Comparison of ENCODE assay signal across 23 mouse cellular contexts in genomic region chr5:118067984-118068494, GRCm38 (mm10). TPM values are rescaled to one million over a fixed set of nuclear protein-coding genes. Genes with fewer than 3 reads are reported as not detected.
DNase-seq lines count a peak whose midpoint lies in the region; ATAC-seq and TF ChIP-seq lines count a peak whose summit lies in the region.
"Had no signal": no experiment of that assay in that cellular context is flagged by ENCODE, and none has a peak within 500 bp of the region (broad histone marks: within the 10 kb centered on the region; RNA-seq: fewer than 3 reads in every experiment).

No protein-coding gene starts in this region.

- H3K27me3 ChIP-seq in cerebellum, adult 2 months (ENCODE audit: control insufficient read depth, insufficient read depth, low read length) = no peaks in the 10 kb centered on the region
- H3K27me3 ChIP-seq in heart, embryonic 12.5 days (replicated peaks) = no peaks in the 10 kb centered on the region
- no peaks in the 10 kb centered on the region for H3K27me3 ChIP-seq in megakaryocyte, embryonic 14.5 days (replicated peaks)
- H3K27me3 ChIP-seq: limb, embryonic 12.5 days; liver, embryonic 12.5 days had no signal

- no peak for TF ChIP-seq POLR2A in cerebellum, adult 2 months (IDR thresholded peaks at IDR 0.05; ENCODE audit: borderline replicate concordance, insufficient read depth, low read length)

- TF ChIP-seq CTCF in cerebellum, adult 2 months (IDR thresholded peaks at IDR 0.05; ENCODE audit: borderline replicate concordance, insufficient read depth, low read depth, low read length) = no peak
- TF ChIP-seq CTCF in left cerebral cortex, adult 2 months (IDR thresholded peaks at IDR 0.05) = no peak

- DNase-seq in cerebellum, adult 2 months = no peak
- DNase-seq in cerebellum, postnatal 4 days (ENCODE audit: low spot score in 2 of 2) = no peak
- DNase-seq in heart, postnatal 14 days = no peak
- no peak for DNase-seq in left cerebral cortex, adult 2 months (ENCODE audit: extremely low spot score in 1 of 2, low spot score in 2 of 2)
- no peak for DNase-seq in left cerebral cortex, postnatal 4 days
- DNase-seq: cerebellum, postnatal 36 days; gastrocnemius, postnatal 10 days; kidney, adult 18-20 months; lung, adult 2 months; right cerebral cortex, postnatal 4 days; thymus, postnatal 14 days had no signal

- H3K36me3 ChIP-seq in heart, embryonic 12.5 days = peaks cover 53% of the 10 kb centered on the region
- peaks cover 100% of the 10 kb centered on the region for H3K36me3 ChIP-seq in megakaryocyte, embryonic 14.5 days (replicated peaks; ENCODE audit: low read length)

- intact Hi-C loops in heart, postnatal 14 days (cut with DNase I) = loop anchor here (5.0 kb wide), 1 partner anchor 41 kb away; the partner anchor contains the start of gene Tesc
- intact Hi-C loops in left cerebral cortex, adult 2 months (cut with DNase I) = loop anchor here (5.0 kb wide), 1 partner anchor 41 kb away; the partner anchor contains the start of gene Tesc
- intact Hi-C loops in left cerebral cortex, postnatal 4 days (cut with DNase I) = loop anchor here (2.0 to 10.0 kb wide), 2 partner anchors 63 to 563 kb away; no protein-coding TSS in a partner anchor

- H3K4me2 ChIP-seq in heart, embryonic 12.5 days = no peak overlapping the region
- H3K4me2 ChIP-seq: hindbrain, embryonic 14.5 days; limb, embryonic 12.5 days; liver, embryonic 12.5 days had no signal

- peak overlapping the region; percentile 85; the same call in 1 of the 2 replicates for H3K27ac ChIP-seq in cerebellum, adult 2 months (ENCODE audit: insufficient read depth, low read length)
- H3K27ac ChIP-seq in heart, embryonic 12.5 days (ENCODE audit: poor library complexity, severe bottlenecking) = peak overlapping the region; percentile 49
- peak overlapping the region; percentile 32; the same call in 1 of the 2 replicates for H3K27ac ChIP-seq in left cerebral cortex, adult 2 months
- H3K27ac ChIP-seq: hindbrain, embryonic 14.5 days; limb, embryonic 12.5 days; liver, embryonic 12.5 days had no signal

- 0 out of 2 replicates have a peak overlapping the region, but pooled peaks have one; percentile 18 for H3K9ac ChIP-seq in heart, embryonic 12.5 days
- H3K9ac ChIP-seq: hindbrain, embryonic 14.5 days; limb, embryonic 12.5 days; liver, embryonic 12.5 days had no signal

- ATAC-seq in heart, embryonic 12.5 days (ENCODE audit: insufficient number of reproducible peaks, low FRiP score) = 0 out of 2 replicates have a peak, but pooled peaks have one; percentile 12
- no peak for ATAC-seq in megakaryocyte, adult 5-6 weeks (ENCODE audit: poor library complexity, severe bottlenecking)
- ATAC-seq: activated CD4-positive, CD25-positive, alpha-beta regulatory T cell, adult 4 months; forebrain, embryonic 16.5 days; inflammation-experienced regulatory T-cells, adult 6 months; liver, embryonic 12.5 days; midbrain, embryonic 16.5 days had no signal

- peaks cover 71% of the 10 kb centered on the region for H3K4me1 ChIP-seq in cerebellum, adult 2 months (ENCODE audit: control insufficient read depth, insufficient read depth, low read length)
- H3K4me1 ChIP-seq in heart, embryonic 12.5 days (replicated peaks) = peaks cover 34% of the 10 kb centered on the region
- H3K4me1 ChIP-seq in megakaryocyte, embryonic 14.5 days = peaks cover 86% of the 10 kb centered on the region
- H3K4me1 ChIP-seq: limb, embryonic 12.5 days had no signal

- no peaks in the 10 kb centered on the region for H3K9me3 ChIP-seq in heart, embryonic 12.5 days (replicated peaks)
- no peaks in the 10 kb centered on the region for H3K9me3 ChIP-seq in megakaryocyte, embryonic 14.5 days
- H3K9me3 ChIP-seq: limb, embryonic 12.5 days; liver, embryonic 12.5 days had no signal

- WGBS in cerebellum, adult 2 months = 75% methylated on average over 9 of the region's 9 CpGs
- 43% methylated on average over 9 of the region's 9 CpGs for WGBS in heart, embryonic 12.5 days

- no peak overlapping the region for H3K4me3 ChIP-seq in cerebellum, adult 2 months (replicated peaks; ENCODE audit: insufficient read depth, low read depth, low read length)
- H3K4me3 ChIP-seq in heart, embryonic 12.5 days = no peak overlapping the region
- no peak overlapping the region for H3K4me3 ChIP-seq in left cerebral cortex, adult 2 months
- peak overlapping the region; percentile 36 for H3K4me3 ChIP-seq in megakaryocyte, embryonic 14.5 days (replicated peaks)
- H3K4me3 ChIP-seq: limb, embryonic 12.5 days; liver, embryonic 12.5 days; myocyte had no signal

RNA-seq across cellular contexts. Expression of gene Tesc, which starts 40.5 kb away (rescaled TPM):
- polyA plus RNA-seq in cerebellum, adult 2 months (2012; rRNA removed) = 95.4 and 102 TPM in 2 replicates
- 17.3 and 20.4 TPM in 2 replicates for polyA plus RNA-seq in heart, embryonic 12.5 days (2016; fragmentation: Nextera tagmentation; extraction: Ambion mirVana)
- total RNA-seq in heart, postnatal 14 days (2021) = 100 to 1,000 TPM; 164 to 168 TPM
- total RNA-seq in left cerebral cortex, adult 2 months (2021) = 10 to 100 TPM; 82.0 to 87.3 TPM
- 1 to 10 TPM; 3.7 to 5.4 TPM for total RNA-seq in left cerebral cortex, postnatal 4 days (2021)
- polyA plus RNA-seq in megakaryocyte, embryonic 14.5 days (2012; ENCODE audit: insufficient read depth, low replicate concordance) = 940 and 1,036 TPM in 2 replicates
- total RNA-seq in megakaryocyte, adult 5-6 weeks (2015) = 1.8 and 4.2 TPM in 2 replicates
- 2.2 and 2.4 TPM in 2 replicates for total RNA-seq in megakaryocyte, adult 5-6 weeks (2017)
- total RNA-seq: megakaryocyte-erythroid progenitor cell, adult 5-6 weeks had no signal

Comparison
In these comparisons a context has a peak if more than half of its experiments do, and no peak if none do; other contexts are left out.
1. RNA of gene Tesc, which starts 40.5 kb away (total RNA-seq): 164 to 168 TPM in heart, postnatal 14 days and 82.0 to 87.3 TPM in left cerebral cortex, adult 2 months; 3.7 to 5.4 TPM in left cerebral cortex, postnatal 4 days and 1.8 to 4.2 TPM in megakaryocyte, adult 5-6 weeks; every median in the first group is over 10 times any median in the second.
2. H3K27ac ChIP-seq: peak in every context shown above with its lines; median percentile 85 in cerebellum, adult 2 months; 49 in heart, embryonic 12.5 days; 32 in left cerebral cortex, adult 2 months.